Mouse (Mus musculus) neural tube, embryonic 13.5 days (tissue): ENCODE results near the gene Cltb. TPM values are rescaled to one million over a fixed set of nuclear protein-coding genes. Genes with fewer than 3 reads are reported as not detected.

ENCODE experiments used
- ATAC-seq: fragments of 200-750 bp; cut with Nextera tagmentation; 2 replicates; pipeline ENCODE4 v1.8.0; 2017; ENCODE audit warnings: low read depth, mild to moderate bottlenecking, moderate TSS enrichment, moderate library complexity
- H3K27ac ChIP-seq: fragments of 300-500 bp; sonication (generic); replicated peaks from 2 replicates; pipeline ENCODE4 v1.5.1; 2015; ENCODE audit warnings: moderate library complexity, mild to moderate bottlenecking, inconsistent platforms
- H3K27me3 ChIP-seq: fragments of 300-500 bp; sonication (generic); 2 replicates; pipeline ENCODE4 v1.6.1; 2015; ENCODE audit warnings: mild to moderate bottlenecking, inconsistent platforms
- H3K36me3 ChIP-seq: fragments of 300-500 bp; sonication (generic); 2 replicates; pipeline ENCODE4 v1.6.1; 2015; ENCODE audit warnings: mild to moderate bottlenecking, inconsistent platforms
- H3K4me1 ChIP-seq: fragments of 300-500 bp; sonication (generic); replicated peaks from 2 replicates; pipeline ENCODE4 v1.6.1; 2015; ENCODE audit warnings: inconsistent platforms
- H3K4me2 ChIP-seq: fragments of 300-500 bp; sonication (generic); 2 replicates; pipeline ENCODE4 v1.6.1; 2015; ENCODE audit warnings: inconsistent platforms, mild to moderate bottlenecking, moderate library complexity
- H3K4me3 ChIP-seq: fragments of 300-500 bp; sonication (generic); 2 replicates; pipeline ENCODE4 v1.5.1; 2015; ENCODE audit warnings: mild to moderate bottlenecking, inconsistent platforms
- H3K9ac ChIP-seq: fragments of 300-500 bp; sonication (generic); 2 replicates; pipeline ENCODE4 v1.6.1; 2015; ENCODE audit warnings: moderate library complexity, mild to moderate bottlenecking, inconsistent platforms
- H3K9me3 ChIP-seq: fragments of 300-500 bp; sonication (generic); 2 replicates; pipeline ENCODE4 v1.6.1; 2016; ENCODE audit warnings: inconsistent platforms
- WGBS: fragments of 180-500 bp; shearing (Covaris S2); methylation state at CpG from one replicate; pipeline ENCODE4 v1.1.7; 2015; 5-methylcytosine and 5-hydroxymethylcytosine counted together
- microRNA-seq: library from miRNA; unstranded; fragments of <30 nt; microRNA quantifications from one replicate; pipeline ENCODE4, GENCODE M21; 2016
- polyA plus RNA-seq: library from polyadenylated mRNA; unstranded; fragments of >200 nt; fragmentation: Nextera tagmentation; extraction: Ambion mirVana; gene quantifications from 2 replicates; pipeline ENCODE4 v1.2.1, GENCODE M21; 2015

The Cltb gene
- polyA plus RNA-seq, 1 experiment from 2014 or later = 142 TPM

GRCm38 (mm10) chr13:54557652-54558051 is 53.5 kb downstream of the Cltb start:
- peaks cover 97% of the 10 kb centered on the region for H3K36me3 ChIP-seq
- ATAC-seq = no peak
- peaks cover under 1% of the 10 kb centered on the region; the same call in 1 of the 2 replicates for H3K4me1 ChIP-seq
- H3K9ac ChIP-seq = no peak overlapping the region
- H3K27ac ChIP-seq = no peak overlapping the region
- no peaks in the 10 kb centered on the region for H3K9me3 ChIP-seq
- no peak overlapping the region for H3K4me3 ChIP-seq
- H3K27me3 ChIP-seq = no peaks in the 10 kb centered on the region
- WGBS = 96% methylated on average over 1 of the region's 1 CpGs
- no peak overlapping the region for H3K4me2 ChIP-seq

GRCm38 (mm10) chr13:54556796-54557195 is 54.3 kb downstream of the Cltb start:
- H3K27me3 ChIP-seq = no peaks in the 10 kb centered on the region
- H3K9ac ChIP-seq = no peak overlapping the region
- no peak overlapping the region for H3K4me3 ChIP-seq
- H3K4me1 ChIP-seq = no peaks in the 10 kb centered on the region
- WGBS = 90% methylated on average over 3 of the region's 3 CpGs
- ATAC-seq = no peak
- H3K4me2 ChIP-seq = no peak overlapping the region
- H3K36me3 ChIP-seq = peaks cover 97% of the 10 kb centered on the region
- no peaks in the 10 kb centered on the region for H3K9me3 ChIP-seq
- no peak overlapping the region for H3K27ac ChIP-seq

GRCm38 (mm10) chr13:54556176-54556575 is 55.0 kb downstream of the Cltb start:
- Histone ChIP-seq H3K4me2 (no peak overlapping the region), H3K27ac (no peak overlapping the region), H3K9me3 (no peaks in the 10 kb centered on the region), H3K9ac (no peak overlapping the region), H3K36me3 (peaks cover 97% of the 10 kb centered on the region), H3K4me3 (no peak overlapping the region), H3K27me3 (no peaks in the 10 kb centered on the region), H3K4me1 (no peaks in the 10 kb centered on the region)
- WGBS = 94% methylated on average over 9 of the region's 9 CpGs
- no peak for ATAC-seq

GRCm38 (mm10) chr13:54548036-54548435 is 63.1 kb downstream of the Cltb start:
- Histone ChIP-seq H3K27ac (no peak overlapping the region), H3K9ac (no peak overlapping the region), H3K36me3 (peaks cover 73% of the 10 kb centered on the region), H3K4me3 (no peak overlapping the region), H3K27me3 (no peaks in the 10 kb centered on the region), H3K9me3 (no peaks in the 10 kb centered on the region), H3K4me1 (no peaks in the 10 kb centered on the region), H3K4me2 (no peak overlapping the region)
- no peak for ATAC-seq
- WGBS = 90% methylated on average over 7 of the region's 7 CpGs

Small RNAs within 50 kb of the gene (microRNA-seq; reads per million reads assigned to microRNA genes)
- not detected for gene Gm24195

Other genes starting within 250 kb of the Cltb start
- 13.8 and 14.7 TPM in 2 replicates for gene Cplx2, start 240.0 kb downstream of the Cltb start, polyA plus RNA-seq
- gene Thoc3, start 142.5 kb downstream of the Cltb start, polyA plus RNA-seq = 89.6 and 94.1 TPM in 2 replicates
- gene Simc1, start 107.6 kb downstream of the Cltb start, polyA plus RNA-seq = 17.7 and 20.3 TPM in 2 replicates
- 246 and 252 TPM in 2 replicates for gene 4833439L19Rik, start 45.9 kb downstream of the Cltb start, polyA plus RNA-seq
- gene Arl10, start 36.3 kb downstream of the Cltb start, polyA plus RNA-seq = 65.8 and 67.0 TPM in 2 replicates
- gene Nop16, start 21.3 kb downstream of the Cltb start, polyA plus RNA-seq = 56.0 and 67.5 TPM in 2 replicates
- 216 and 245 TPM in 2 replicates for gene Higd2a, start 21.1 kb downstream of the Cltb start, polyA plus RNA-seq
- gene Faf2, start 10.4 kb upstream of the Cltb start, polyA plus RNA-seq = 64.5 and 67.7 TPM in 2 replicates
- gene Rnf44, start 82.6 kb upstream of the Cltb start, polyA plus RNA-seq = 84.2 and 92.9 TPM in 2 replicates
- 0.06 and 0.07 TPM in 2 replicates for gene Cdhr2, start 90.1 kb upstream of the Cltb start, polyA plus RNA-seq
- 12.2 and 17.5 TPM in 2 replicates for gene Gprin1, start 138.5 kb upstream of the Cltb start, polyA plus RNA-seq
- 21.1 and 21.6 TPM in 2 replicates for gene Sncb, start 155.3 kb upstream of the Cltb start, polyA plus RNA-seq
- gene Eif4e1b, start 172.7 kb upstream of the Cltb start, polyA plus RNA-seq = not detected in 2 replicates
- 69.2 and 80.8 TPM in 2 replicates for gene Tspan17, start 178.0 kb upstream of the Cltb start, polyA plus RNA-seq